Mouse (Mus musculus) heart, embryonic 11.5 days (tissue): ENCODE results near the gene Tbc1d22a. TPM values are rescaled to one million over a fixed set of nuclear protein-coding genes. Genes with fewer than 3 reads are reported as not detected.
"Not testable (repeated sequence)": the region's sequence is repeated elsewhere in the genome, so short reads cannot be mapped to it uniquely, and the experiment has no call there.

Experiments used
- ATAC-seq: fragments of 200-750 bp; cut with Nextera tagmentation; replicated peaks from 2 replicates; pipeline ENCODE4 v1.8.0; 2017; ENCODE audit warnings: moderate library complexity; ENCODE audit not compliant: insufficient number of reproducible peaks, low FRiP score, low TSS enrichment
- H3K27ac ChIP-seq: fragments of 300-500 bp; sonication (generic); 2 replicates; pipeline ENCODE4 v1.5.1; 2014; ENCODE audit warnings: mild to moderate bottlenecking, low read depth, low read length
- H3K27me3 ChIP-seq: fragments of 300-500 bp; sonication (generic); 2 replicates; pipeline ENCODE4 v1.6.1; 2014; ENCODE audit warnings: mild to moderate bottlenecking, low read length, mixed read lengths; ENCODE audit not compliant: control insufficient read depth, insufficient read depth
- H3K36me3 ChIP-seq: fragments of 300-500 bp; sonication (generic); 2 replicates; pipeline ENCODE4 v1.6.1; 2014; ENCODE audit warnings: mild to moderate bottlenecking, low read length, moderate library complexity, mixed read lengths; ENCODE audit not compliant: control insufficient read depth, insufficient read depth
- H3K4me1 ChIP-seq: fragments of 300-500 bp; sonication (generic); 2 replicates; pipeline ENCODE4 v1.6.1; 2014; ENCODE audit warnings: low read length; ENCODE audit not compliant: control insufficient read depth, insufficient read depth
- H3K4me2 ChIP-seq: fragments of 300-500 bp; sonication (generic); 2 replicates; pipeline ENCODE4 v1.6.1; 2014; ENCODE audit warnings: mild to moderate bottlenecking, moderate library complexity
- H3K4me3 ChIP-seq: fragments of 300-500 bp; sonication (generic); 2 replicates; pipeline ENCODE4 v1.5.1; 2014; ENCODE audit warnings: low read depth, low read length
- H3K9ac ChIP-seq: fragments of 300-500 bp; sonication (generic); 2 replicates; pipeline ENCODE4 v1.6.1; 2014; ENCODE audit warnings: mild to moderate bottlenecking, low read depth, low read length, moderate library complexity
- H3K9me3 ChIP-seq: fragments of 300-500 bp; sonication (generic); replicated peaks from 2 replicates; pipeline ENCODE4 v1.6.1; 2016; ENCODE audit warnings: low read length; ENCODE audit not compliant: control insufficient read depth
- WGBS: fragments of 180-500 bp; shearing (Covaris S2); extraction: QIAGEN DNeasy Blood & Tissue Kit; methylation state at CpG from one replicate; pipeline ENCODE4 v1.1.7; 2014; ENCODE audit not compliant: insufficient replicate concordance; 5-methylcytosine and 5-hydroxymethylcytosine counted together
- polyA plus RNA-seq: library from polyadenylated mRNA; unstranded; fragments of >200 nt; fragmentation: Nextera tagmentation; extraction: Ambion mirVana; gene quantifications from 2 replicates; pipeline ENCODE4 v1.2.1, GENCODE M21; 2014

Gene Tbc1d22a
- polyA plus RNA-seq, 1 experiment from 2014 or later, result 6.0 TPM

DNA sequence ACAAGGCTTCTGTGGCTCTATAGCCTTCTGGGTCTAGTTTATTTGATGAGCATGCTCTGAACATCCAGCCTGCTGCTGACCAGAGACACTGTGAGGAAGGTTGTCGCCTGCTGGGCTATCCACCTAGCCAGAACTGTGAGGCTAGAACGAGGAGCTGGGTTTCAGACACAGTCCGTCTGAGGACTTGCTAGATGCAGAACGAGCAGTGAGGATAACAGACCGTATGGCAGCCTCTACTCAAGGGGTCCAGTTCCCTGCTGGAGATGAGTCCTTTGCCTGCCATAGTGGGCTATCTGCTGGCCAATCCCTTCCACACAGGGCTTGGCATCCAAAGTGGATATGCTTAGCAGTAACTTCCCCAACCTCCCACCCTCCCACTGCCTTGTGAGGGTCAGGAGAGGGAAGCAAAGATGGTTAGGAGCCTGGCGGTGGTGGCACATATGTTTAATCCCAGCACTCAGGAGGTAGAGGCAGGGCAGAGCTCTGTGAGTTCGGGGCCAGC lies 10.9 kb upstream of the Tbc1d22a start:
- Histone ChIP-seq H3K27ac (no peak overlapping the region), H3K4me2 (no peak overlapping the region), H3K4me3 (no peak overlapping the region), H3K27me3 (peaks cover 5% of the 10 kb centered on the region; the same call in 1 of the 2 replicates), H3K9me3 (no peaks in the 10 kb centered on the region), H3K36me3 (no peaks in the 10 kb centered on the region), H3K9ac (no peak overlapping the region), H3K4me1 (peaks cover 13% of the 10 kb centered on the region)
- 74% methylated on average over 7 of the region's 7 CpGs for WGBS
- no peak for ATAC-seq

DNA sequence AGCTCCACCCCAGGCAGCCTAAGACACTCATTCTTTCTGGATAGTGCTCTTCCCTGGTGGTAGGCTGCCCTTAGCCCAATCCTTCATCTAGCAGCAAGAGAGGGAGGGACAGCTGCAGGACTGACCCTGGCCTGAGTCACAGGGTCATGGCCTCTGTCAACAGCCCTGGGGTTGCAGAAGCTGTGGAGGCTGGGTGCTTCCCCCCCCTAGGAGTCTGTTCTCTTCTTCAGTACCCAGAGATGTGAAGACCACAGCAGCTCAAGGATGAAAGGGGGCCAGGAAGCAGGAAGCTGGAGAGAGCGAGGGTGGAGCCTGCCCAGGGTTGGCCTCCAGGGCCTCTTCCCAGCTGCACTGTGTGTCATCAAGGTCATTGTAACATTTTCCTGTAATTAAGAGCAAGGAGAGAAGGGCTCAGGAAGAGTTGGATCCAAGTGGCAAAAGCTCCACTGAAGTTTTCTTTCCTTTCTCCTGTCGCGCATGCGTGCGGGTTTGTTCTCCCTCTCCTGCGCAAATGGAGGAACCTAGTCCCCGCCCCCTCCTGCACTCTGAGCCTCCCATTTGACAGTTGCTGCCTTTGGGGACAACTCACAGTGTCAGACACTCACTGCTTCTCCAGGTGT lies 10.2 kb upstream of the Tbc1d22a start:
- Histone ChIP-seq H3K9ac (no peak overlapping the region), H3K4me3 (peak overlapping the region; percentile 9; the same call in 1 of the 2 replicates), H3K4me1 (peaks cover 13% of the 10 kb centered on the region), H3K27ac (no peak overlapping the region), H3K4me2 (peak overlapping the region; percentile 41), H3K9me3 (no peaks in the 10 kb centered on the region), H3K27me3 (peaks cover 5% of the 10 kb centered on the region; the same call in 1 of the 2 replicates), H3K36me3 (no peaks in the 10 kb centered on the region)
- ATAC-seq, result 0 out of 2 replicates have a peak, but pooled peaks have one; percentile 14
- 46% methylated on average over 7 of the region's 7 CpGs for WGBS

DNA sequence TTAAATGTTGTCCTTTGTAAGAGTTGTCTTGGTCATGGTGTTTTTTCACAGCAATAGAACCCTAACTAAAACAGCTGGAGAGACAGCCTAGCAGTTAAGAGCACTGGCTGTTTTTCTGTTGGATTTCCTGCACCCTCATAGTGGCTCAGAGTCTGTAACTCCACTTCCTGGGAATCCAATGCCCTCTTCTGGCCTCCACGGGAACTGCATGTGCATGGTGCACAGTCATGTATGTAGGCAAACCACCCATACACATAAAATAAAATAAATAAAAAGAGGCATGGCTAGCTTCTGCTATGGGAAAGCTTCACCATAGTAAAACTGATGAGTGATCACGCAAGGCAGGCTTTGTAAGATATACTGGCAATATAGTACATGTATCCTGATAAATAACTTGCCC lies 9.0 kb upstream of the Tbc1d22a start:
- H3K9me3 ChIP-seq, result no peaks in the 10 kb centered on the region
- no peak for ATAC-seq
- 41% methylated on average over 2 of the region's 2 CpGs for WGBS

DNA sequence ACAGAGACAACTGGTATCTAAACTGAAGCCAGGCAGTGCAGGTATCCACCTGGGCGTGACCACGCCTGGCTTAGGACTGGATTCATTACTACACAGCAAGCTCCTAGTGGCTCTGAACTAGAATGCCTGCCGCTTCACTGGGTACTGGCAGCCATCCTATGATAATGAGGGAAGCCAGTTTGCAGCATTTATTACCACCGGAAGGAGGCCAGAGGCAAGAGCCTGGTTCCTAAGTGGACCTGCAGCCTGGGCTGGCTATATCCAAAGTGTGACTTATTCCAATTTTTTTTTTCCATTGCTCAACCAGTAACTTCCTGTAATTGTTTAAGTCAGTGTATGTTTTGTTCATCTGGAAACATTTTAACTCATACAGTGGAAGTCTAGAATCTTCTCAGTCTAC lies 7.9 kb upstream of the Tbc1d22a start:
- H3K36me3 ChIP-seq, result no peaks in the 10 kb centered on the region
- H3K27ac ChIP-seq, result no peak overlapping the region
- no peaks in the 10 kb centered on the region for H3K27me3 ChIP-seq
- no peak for ATAC-seq
- peaks cover 19% of the 10 kb centered on the region for H3K4me1 ChIP-seq
- H3K9me3 ChIP-seq, result no peaks in the 10 kb centered on the region
- H3K4me3 ChIP-seq, result no peak overlapping the region
- no peak overlapping the region for H3K9ac ChIP-seq
- WGBS, result 63% methylated on average over 4 of the region's 4 CpGs
- H3K4me2 ChIP-seq, result no peak overlapping the region

More for the DNA sequence above, 9.0 kb upstream of the Tbc1d22a start:
- Histone ChIP-seq H3K27me3 (0 out of 2 replicates have a peak, but pooled peaks cover 2% of the 10 kb centered on the region), H3K9ac (no peak overlapping the region), H3K4me2 (no peak overlapping the region), H3K27ac (no peak overlapping the region), H3K4me1 (peaks cover 14% of the 10 kb centered on the region), H3K36me3 (no peaks in the 10 kb centered on the region), H3K4me3 (no peak overlapping the region)

DNA sequence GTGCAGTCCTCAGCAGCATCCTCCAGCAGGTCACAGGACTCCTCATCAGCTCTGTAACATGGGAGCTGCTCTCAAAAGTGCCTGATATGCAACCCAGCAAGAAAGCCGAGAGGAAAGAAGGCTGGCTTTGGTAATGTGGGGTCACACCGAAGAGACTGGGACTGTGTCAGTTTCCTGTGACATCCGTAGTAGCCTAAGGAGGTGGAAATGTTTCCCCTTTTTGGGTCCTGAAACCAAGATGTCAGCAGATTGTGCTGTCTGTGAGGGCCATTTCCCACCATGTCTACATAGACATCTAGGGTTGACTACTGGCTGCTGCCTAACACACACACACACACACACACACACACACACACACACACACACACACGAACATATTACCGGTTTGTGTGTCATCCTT lies 2.1 kb upstream of the Tbc1d22a start:
- H3K4me3 ChIP-seq, H3K4me2 ChIP-seq, ATAC-seq, H3K27ac ChIP-seq, H3K9me3 ChIP-seq, H3K27me3 ChIP-seq, H3K36me3 ChIP-seq, H3K9ac ChIP-seq: not testable (repeated sequence)
- WGBS, result 87% methylated on average over 5 of the region's 5 CpGs
- peaks cover 19% of the 10 kb centered on the region for H3K4me1 ChIP-seq

DNA sequence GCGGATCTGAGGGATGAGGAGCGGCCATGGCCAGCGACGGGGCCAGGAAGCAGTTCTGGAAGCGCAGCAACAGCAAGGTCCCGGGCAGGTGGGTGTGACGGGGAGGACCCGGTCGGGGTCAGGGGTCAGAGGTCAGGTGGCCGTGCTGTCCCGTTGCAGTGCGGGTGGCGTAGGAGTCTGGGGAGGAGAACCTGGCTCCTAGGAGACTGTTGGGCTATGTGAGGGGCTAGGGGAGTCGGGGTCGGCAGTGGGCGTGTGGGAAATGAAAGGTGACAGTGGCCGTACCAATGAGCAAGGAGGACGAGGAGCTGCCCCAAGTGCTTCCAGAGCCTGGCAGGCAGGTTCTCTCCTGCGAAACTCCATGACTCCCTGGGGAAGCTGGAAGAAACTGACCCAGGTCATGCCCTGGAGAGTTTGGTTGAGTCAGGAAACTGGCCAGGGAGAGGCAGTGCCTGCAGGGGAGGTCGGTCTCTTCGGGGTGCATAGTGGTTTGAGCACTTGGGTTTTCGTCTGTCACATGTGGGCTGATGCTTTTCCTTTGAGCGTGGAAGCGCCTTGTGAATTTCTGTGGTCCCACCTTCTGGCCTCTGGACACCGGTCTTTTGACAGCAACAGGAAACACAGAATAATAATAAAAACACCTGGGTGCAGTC lies 416 bp downstream of the Tbc1d22a start:
- Histone ChIP-seq H3K9me3 (no peaks in the 10 kb centered on the region), H3K4me3 (peak overlapping the region; percentile 95), H3K9ac (peak overlapping the region; percentile 83), H3K4me2 (peak overlapping the region; percentile 94), H3K27ac (peak overlapping the region; percentile 85), H3K36me3 (no peaks in the 10 kb centered on the region), H3K4me1 (peaks cover 19% of the 10 kb centered on the region), H3K27me3 (no peaks in the 10 kb centered on the region)
- ATAC-seq, result peak; percentile 39; the same call in 1 of the 2 replicates
- 12% methylated on average over 25 of the region's 25 CpGs for WGBS

DNA sequence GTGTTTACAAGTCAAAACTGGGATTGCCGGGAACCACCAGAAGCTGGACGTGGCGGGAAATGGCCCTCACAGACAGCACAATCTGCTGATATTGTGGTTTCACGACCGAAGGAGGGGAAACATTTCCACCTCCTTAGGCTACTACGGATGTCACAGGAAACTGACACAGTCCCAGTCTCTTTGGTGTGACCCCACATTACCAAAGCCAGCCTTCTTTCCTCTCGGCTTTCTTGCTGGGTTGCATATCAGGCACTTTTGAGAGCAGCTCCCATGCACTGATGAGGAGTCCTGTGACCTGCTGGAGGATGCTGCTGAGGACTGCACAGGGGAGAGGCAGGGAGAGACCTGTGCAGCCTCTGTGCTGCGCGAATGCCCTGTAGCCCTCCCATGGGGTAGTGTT lies 2.4 kb downstream of the Tbc1d22a start:
- not testable (repeated sequence) for H3K27me3 ChIP-seq, H3K4me2 ChIP-seq, H3K4me3 ChIP-seq, H3K36me3 ChIP-seq, H3K9ac ChIP-seq, H3K9me3 ChIP-seq, H3K27ac ChIP-seq, ATAC-seq
- H3K4me1 ChIP-seq, result peaks cover 13% of the 10 kb centered on the region
- 77% methylated on average over 9 of the region's 9 CpGs for WGBS

DNA sequence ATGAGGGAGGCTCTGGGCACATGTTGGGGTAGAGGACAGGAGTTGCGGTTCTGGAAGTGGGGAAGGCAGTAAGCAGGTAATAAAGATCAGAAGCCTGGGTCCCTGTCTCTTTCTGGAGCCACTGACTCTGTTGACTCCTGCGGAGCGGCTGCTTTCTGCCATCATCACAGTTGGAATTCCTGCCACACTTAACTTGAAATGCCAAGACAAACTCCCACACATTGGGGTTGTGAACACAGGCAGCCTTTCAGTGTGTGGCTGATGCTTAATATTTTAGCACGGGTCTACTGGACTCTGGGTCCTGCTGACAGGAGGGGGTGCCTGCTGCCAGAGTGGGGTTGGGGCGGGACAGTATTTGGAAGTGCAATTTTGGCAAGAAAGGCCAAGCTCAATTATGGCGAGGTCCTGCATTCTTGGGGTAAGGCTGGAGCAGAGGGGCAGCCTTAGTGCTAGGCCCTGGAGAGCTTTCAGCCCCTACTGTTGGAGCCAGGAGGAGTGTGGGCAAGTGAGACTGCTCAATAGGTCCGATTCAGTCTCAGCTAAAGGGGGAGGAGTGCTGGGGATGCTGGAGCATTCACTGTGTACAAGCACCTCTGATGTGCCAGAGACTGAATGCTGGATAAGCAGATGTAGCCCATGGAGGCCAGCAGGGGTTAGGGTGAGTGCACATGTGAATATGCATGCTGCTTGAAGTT lies 5.4 kb downstream of the Tbc1d22a start:
- 69% methylated on average over 7 of the region's 7 CpGs for WGBS
- no peak overlapping the region for H3K4me2 ChIP-seq
- H3K4me1 ChIP-seq, result peaks cover 4% of the 10 kb centered on the region
- no peak overlapping the region for H3K27ac ChIP-seq
- no peak overlapping the region for H3K9ac ChIP-seq
- no peaks in the 10 kb centered on the region for H3K27me3 ChIP-seq
- no peaks in the 10 kb centered on the region for H3K9me3 ChIP-seq
- H3K4me3 ChIP-seq, result no peak overlapping the region
- ATAC-seq, result no peak
- H3K36me3 ChIP-seq, result no peaks in the 10 kb centered on the region
